Comparison of ENCODE assay signal across 8 mouse cellular contexts in the genomic region with DNA sequence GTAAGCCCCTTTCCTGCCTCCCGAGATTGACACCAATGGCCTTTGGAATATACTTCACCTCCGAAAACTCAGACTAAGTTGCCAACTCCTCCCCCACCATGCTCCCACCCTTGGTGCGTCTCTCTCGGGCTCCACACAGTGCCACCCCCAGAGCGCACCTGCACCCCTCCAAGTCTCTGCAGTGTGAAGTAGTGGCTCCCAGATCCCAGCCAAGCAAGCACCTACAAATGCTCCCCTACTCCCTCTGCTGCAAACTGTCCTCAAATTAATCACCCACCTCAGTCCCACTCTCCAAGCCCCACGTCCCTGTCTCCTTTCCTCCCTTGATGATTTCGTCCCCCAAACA. TPM values are rescaled to one million over a fixed set of nuclear protein-coding genes. Genes with fewer than 3 reads are reported as not detected.
DNase-seq lines count a peak whose midpoint lies in the region; ATAC-seq lines count a peak whose summit lies in the region.

No protein-coding gene starts in this region.

- H3K4me2 ChIP-seq in forebrain, embryonic 16.5 days (ENCODE audit: low read length): peak overlapping the region; percentile 100
- peak overlapping the region; percentile 78 for H3K4me2 ChIP-seq in liver, embryonic 13.5 days
- peak overlapping the region; percentile 100 for H3K4me2 ChIP-seq in stomach, embryonic 15.5 days

- DNase-seq in frontal cortex, postnatal 36 days (ENCODE audit: low spot score in 2 of 2): peak; percentile 17 to 29
- DNase-seq in frontal cortex, postnatal 14 days (ENCODE audit: low spot score in 2 of 2): no peak
- peak; percentile 22 for DNase-seq in right cerebral cortex, adult 18-20 months
- no peak for DNase-seq in right cerebral cortex, postnatal 14 days
- DNase-seq in liver, embryonic 13.5 days: no peak
- DNase-seq in gastrocnemius, postnatal 36 days: no peak

- peak overlapping the region; percentile 55 for H3K4me3 ChIP-seq in forebrain, embryonic 16.5 days (replicated peaks; ENCODE audit: low read length)
- peak overlapping the region; percentile 58 for H3K4me3 ChIP-seq in liver, embryonic 13.5 days (replicated peaks)
- peak overlapping the region; percentile 60 for H3K4me3 ChIP-seq in stomach, embryonic 15.5 days (replicated peaks)

- ATAC-seq in forebrain, embryonic 16.5 days: peak; percentile 64
- ATAC-seq in liver, embryonic 13.5 days (ENCODE audit: low read depth): no peak
- ATAC-seq in stomach, embryonic 15.5 days (ENCODE audit: insufficient read depth, low FRiP score, low read depth): peak; percentile 47

- H3K27me3 ChIP-seq in forebrain, embryonic 16.5 days (replicated peaks; ENCODE audit: control insufficient read depth, insufficient read depth, low read length): 0 out of 2 replicates have a peak, but pooled peaks cover 3% of the 10 kb centered on the region
- H3K27me3 ChIP-seq in liver, embryonic 13.5 days: peaks cover 27% of the 10 kb centered on the region
- H3K27me3 ChIP-seq in stomach, embryonic 15.5 days (replicated peaks): no peaks in the 10 kb centered on the region

- no peaks in the 10 kb centered on the region for H3K36me3 ChIP-seq in forebrain, embryonic 16.5 days (ENCODE audit: control insufficient read depth, insufficient read depth)
- no peaks in the 10 kb centered on the region for H3K36me3 ChIP-seq in liver, embryonic 13.5 days
- H3K36me3 ChIP-seq in stomach, embryonic 15.5 days: no peaks in the 10 kb centered on the region

- H3K27ac ChIP-seq in forebrain, embryonic 16.5 days (ENCODE audit: low read length): no peak overlapping the region
- H3K27ac ChIP-seq in liver, embryonic 13.5 days: no peak overlapping the region
- no peak overlapping the region for H3K27ac ChIP-seq in stomach, embryonic 15.5 days

- no peaks in the 10 kb centered on the region for H3K9me3 ChIP-seq in forebrain, embryonic 16.5 days (ENCODE audit: control insufficient read depth, low read length)
- no peaks in the 10 kb centered on the region for H3K9me3 ChIP-seq in liver, embryonic 13.5 days (replicated peaks)
- H3K9me3 ChIP-seq in stomach, embryonic 15.5 days: no peaks in the 10 kb centered on the region

- intact Hi-C loops in gastrocnemius, postnatal 36 days (cut with DNase I): no loop called here

- peaks cover 12% of the 10 kb centered on the region for H3K4me1 ChIP-seq in forebrain, embryonic 16.5 days (replicated peaks; ENCODE audit: control insufficient read depth, insufficient read depth, low read length)
- H3K4me1 ChIP-seq in liver, embryonic 13.5 days (replicated peaks): peaks cover 6% of the 10 kb centered on the region; the same call in 1 of the 2 replicates
- peaks cover 6% of the 10 kb centered on the region; the same call in 1 of the 2 replicates for H3K4me1 ChIP-seq in stomach, embryonic 15.5 days

- WGBS in forebrain, embryonic 16.5 days: 0% methylated on average over 7 of the region's 7 CpGs
- 2% methylated on average over 7 of the region's 7 CpGs for WGBS in liver, embryonic 13.5 days (ENCODE audit: insufficient replicate concordance)
- WGBS in stomach, embryonic 15.5 days: 0% methylated on average over 7 of the region's 7 CpGs

- H3K9ac ChIP-seq in forebrain, embryonic 16.5 days (replicated peaks; ENCODE audit: low read depth, low read length): peak overlapping the region; percentile 55
- H3K9ac ChIP-seq in liver, embryonic 13.5 days: no peak overlapping the region
- no peak overlapping the region for H3K9ac ChIP-seq in stomach, embryonic 15.5 days

RNA-seq across cellular contexts. Expression of a gene that starts 0.7 kb away (rescaled TPM):
- 2.5 TPM in 2 replicates for polyA plus RNA-seq in forebrain, embryonic 16.5 days (2015; fragmentation: Nextera tagmentation; extraction: Ambion mirVana)
- polyA plus RNA-seq in liver, embryonic 13.5 days (2015; fragmentation: Nextera tagmentation; extraction: Ambion mirVana): 0.09 TPM in 1 of 2 replicates, not detected in the other
- 1.6 and 1.9 TPM in 2 replicates for polyA plus RNA-seq in stomach, embryonic 15.5 days (2015; fragmentation: Nextera tagmentation; extraction: Ambion mirVana)
- under 1 TPM; 0.31 to 0.72 TPM for total RNA-seq in gastrocnemius, postnatal 36 days (2021)

Comparison
In these comparisons a context has a peak if more than half of its experiments do, and no peak if none do; other contexts are left out.
1. DNase-seq: peak in frontal cortex, postnatal 36 days (2 of 2) and right cerebral cortex, adult 18-20 months (single experiment); none in frontal cortex, postnatal 14 days (0 of 2), right cerebral cortex, postnatal 14 days (single experiment), liver, embryonic 13.5 days (single experiment) and gastrocnemius, postnatal 36 days (0 of 2).
2. Peak in every context shown above with its lines, with median percentiles within 50 percentile points of each other: H3K4me2 ChIP-seq and H3K4me3 ChIP-seq.